ENCODE assay signal across 8 mouse cellular contexts in genomic region chr8:84567541-84567940, GRCm38 (mm10).
DNase-seq lines count a peak whose midpoint lies in the region; ATAC-seq and TF ChIP-seq lines count a peak whose summit lies in the region.
"Had no signal": no experiment of that assay in that cellular context is flagged by ENCODE, and none has a peak within 500 bp of the region (broad histone marks: within the 10 kb centered on the region; RNA-seq: fewer than 3 reads in every experiment).

No protein-coding gene starts in this region.

- TF ChIP-seq EP300 in liver, postnatal 0 days (IDR thresholded peaks at IDR 0.05; ENCODE audit: low read depth) = no peak

- H3K4me1 ChIP-seq in liver, postnatal 0 days (ENCODE audit: insufficient read depth) = peaks cover 6% of the 10 kb centered on the region; the same call in 1 of the 2 replicates
- peaks cover 9% of the 10 kb centered on the region for H3K4me1 ChIP-seq in thymus, adult 2 months (replicated peaks; ENCODE audit: control insufficient read depth, insufficient read depth, low read length)

- peak overlapping the region; percentile 49 for H3K4me2 ChIP-seq in liver, postnatal 0 days (ENCODE audit: low read depth, low read length)
- H3K4me2 ChIP-seq: neural tube, embryonic 15.5 days had no signal

- H3K27ac ChIP-seq in liver, postnatal 0 days (ENCODE audit: low read depth) = no peak overlapping the region
- no peak overlapping the region for H3K27ac ChIP-seq in thymus, adult 2 months (ENCODE audit: control insufficient read depth, insufficient read depth, low read length)
- H3K27ac ChIP-seq: neural tube, embryonic 15.5 days had no signal

- TF ChIP-seq POLR2A in thymus, adult 2 months (IDR thresholded peaks at IDR 0.05; ENCODE audit: control insufficient read depth, extremely low read depth, insufficient read depth, low read length, poor library complexity) = no peak

- ATAC-seq in liver, postnatal 0 days = peak; percentile 23; the same call in 1 of the 2 replicates
- no peak for ATAC-seq in activated CD4-positive, CD25-positive, alpha-beta regulatory T cell, adult 4 months

- peak; percentile 48 for DNase-seq in layer of hippocampus, adult 9-11 months
- DNase-seq in layer of hippocampus, adult 8-10 months (ENCODE audit: low spot score in 2 of 2) = no peak
- DNase-seq in ZHBTc4 (ENCODE audit: low read depth, low spot score) = peak; percentile 74
- DNase-seq in liver, postnatal 0 days = peak; percentile 61
- peak; percentile 58 for DNase-seq in thymus, adult 2 months
- no peak for DNase-seq in adrenal gland, adult (ENCODE audit: inconsistent age in 2 of 2, low spot score in 1 of 2)

- peak; percentile 42 for TF ChIP-seq CTCF in liver, postnatal 0 days (IDR thresholded peaks at IDR 0.05; ENCODE audit: low read depth)
- peak; percentile 63; the same call in 1 of the 2 replicates for TF ChIP-seq CTCF in thymus, adult 2 months (IDR thresholded peaks at IDR 0.05; ENCODE audit: borderline replicate concordance, control insufficient read depth, extremely low read depth, insufficient read depth, low read length, poor library complexity)

- H3K4me3 ChIP-seq in liver, postnatal 0 days (ENCODE audit: low read depth, low read length) = no peak overlapping the region
- no peak overlapping the region for H3K4me3 ChIP-seq in thymus, adult 2 months (ENCODE audit: control insufficient read depth, insufficient read depth, low read length)
- H3K4me3 ChIP-seq: neural tube, embryonic 15.5 days had no signal

- H3K36me3 ChIP-seq in liver, postnatal 0 days (replicated peaks; ENCODE audit: insufficient read depth, low read length) = no peaks in the 10 kb centered on the region
- no peaks in the 10 kb centered on the region for H3K36me3 ChIP-seq in thymus, adult 2 months (ENCODE audit: control insufficient read depth, insufficient read depth, low read length)

- no peak overlapping the region for H3K9ac ChIP-seq in liver, postnatal 0 days (replicated peaks)
- H3K9ac ChIP-seq: neural tube, embryonic 15.5 days had no signal

- H3K9me3 ChIP-seq in liver, postnatal 0 days (ENCODE audit: low read length) = no peaks in the 10 kb centered on the region
- H3K9me3 ChIP-seq: neural tube, embryonic 15.5 days had no signal

- WGBS in liver, postnatal 0 days (ENCODE audit: insufficient replicate concordance) = 34% methylated on average over 19 of the region's 19 CpGs
- WGBS in thymus, adult 2 months = 19% methylated on average over 19 of the region's 19 CpGs

- H3K27me3 ChIP-seq in liver, postnatal 0 days (ENCODE audit: insufficient read depth, low read length) = peaks cover 5% of the 10 kb centered on the region; the same call in 1 of the 2 replicates
- no peaks in the 10 kb centered on the region; the same call in 1 of the 2 replicates for H3K27me3 ChIP-seq in thymus, adult 2 months (ENCODE audit: control insufficient read depth, insufficient read depth, low read length)
- H3K27me3 ChIP-seq: neural tube, embryonic 15.5 days had no signal

Comparison
In these comparisons a context has a peak if more than half of its experiments do, and no peak if none do; other contexts are left out.
1. DNase-seq: peak in layer of hippocampus, adult 9-11 months (single experiment), ZHBTc4 (single experiment), liver, postnatal 0 days (single experiment) and thymus, adult 2 months (single experiment); none in layer of hippocampus, adult 8-10 months (0 of 2) and adrenal gland, adult (0 of 2).